Mouse (Mus musculus): Measurements from ENCODE around the gene Chrdl2.

GRCm38 (mm10) chr7:100012515-100012914 is 6.5 kb downstream of the Chrdl2 start:
- no peak for TF ChIP-seq POLR2A (IDR thresholded peaks at IDR 0.05; ENCODE audit: borderline replicate concordance, control insufficient read depth, low read depth, low read length)
- TF ChIP-seq CTCF (IDR thresholded peaks at IDR 0.05; ENCODE audit: control insufficient read depth, insufficient read depth, low read length), result no peak
